Mouse (Mus musculus) spleen, postnatal 10 days (tissue): Measurements from ENCODE around the gene Vmn1r70.

Experiments used
- DNase-seq, 2 experiments: peaks; one replicate each; pipeline ENCODE4 v3.0.0; 2021 to 2022; ENCODE audit warnings: low spot score in 2 of 2

Gene Vmn1r70

GRCm38 (mm10) chr7:10631232-10631631, at the start of gene Vmn1r70:
TSS of gene Vmn1r70 (plus strand) at chr7:10631532.
- DNase-seq = no peak

GRCm38 (mm10) chr7:10613559-10613958, 17.8 kb upstream of the Vmn1r70 start, which contains the start of gene Vmn1r69:
TSS of gene Vmn1r69 (minus strand) at chr7:10613659.
- no peak for DNase-seq
